Mouse (Mus musculus): ENCODE results near the gene 4930523C07Rik. TPM values are rescaled to one million over a fixed set of nuclear protein-coding genes. Genes with fewer than 3 reads are reported as not detected.

4930523C07Rik gene
- polyA plus RNA-seq (2012; rRNA removed), result 5.1 and 7.2 TPM in 2 replicates

DNA sequence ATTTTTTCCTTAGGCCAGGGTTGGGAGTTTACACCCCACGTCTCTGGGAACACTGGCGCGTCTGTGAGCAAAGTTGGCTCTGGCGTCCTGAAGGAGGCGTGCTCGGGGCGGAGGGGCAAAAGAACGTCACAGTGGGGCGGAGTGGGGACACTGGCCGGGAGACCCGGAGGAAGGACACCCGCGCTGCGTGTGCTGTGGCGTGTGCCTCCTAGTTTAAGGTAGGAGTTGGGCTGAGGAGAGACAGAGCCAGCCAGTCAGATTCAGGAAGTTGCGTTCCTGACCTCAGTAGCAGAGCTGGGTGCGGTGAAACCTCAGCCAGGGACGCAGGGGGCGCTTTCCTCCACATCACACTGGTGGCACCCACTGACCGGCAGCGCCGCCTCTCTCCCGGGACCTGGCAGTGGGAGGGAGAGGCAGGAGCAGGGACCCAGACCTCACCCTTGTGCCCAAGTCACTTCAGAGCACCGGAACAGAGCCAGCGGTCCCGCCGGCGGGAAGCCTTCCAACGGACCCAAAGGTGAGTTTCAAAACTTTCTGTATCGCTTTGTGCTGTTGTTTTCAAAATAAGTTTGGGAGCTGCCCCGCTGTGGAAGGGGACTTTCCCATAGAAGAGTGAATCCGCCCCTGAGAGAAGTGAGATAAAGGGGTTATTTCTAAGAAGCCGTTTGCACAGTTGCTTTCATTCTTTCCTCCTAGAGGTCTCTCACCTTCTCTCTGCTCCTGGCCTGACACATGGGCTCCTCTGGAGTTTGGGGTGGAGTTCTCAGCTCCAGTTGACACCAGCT is at the start of gene 4930523C07Rik:
Gene 4930523C07Rik, plus strand, starts transcription at position 146 of the 785 bp plus-strand sequence.

Other genes starting within 250 kb of the 4930523C07Rik start
- 0.01 TPM in 1 of 2 replicates, not detected in the other for gene Tnn, start 109.2 kb downstream of the 4930523C07Rik start, polyA plus RNA-seq (2012; rRNA removed)
- 30.6 and 31.9 TPM in 2 replicates for gene Mrps14, start 150.8 kb downstream of the 4930523C07Rik start, polyA plus RNA-seq (2012; rRNA removed)
- gene Cacybp, start 168.5 kb downstream of the 4930523C07Rik start, polyA plus RNA-seq (2012; rRNA removed), result 20.8 and 22.5 TPM in 2 replicates

All from liver, embryonic 18 days (tissue).